Mouse (Mus musculus) cerebellum, adult 2 months (tissue): ENCODE data around the gene Eci2.

Experiments used
- CTCF ChIP-seq: fragments of 200-500 bp; IDR thresholded peaks from 2 replicates; pipeline ENCODE4 v1.5.1; 2011; ENCODE audit warnings: low read depth, mild to moderate bottlenecking, control low read depth, low read length, moderate library complexity, borderline replicate concordance; ENCODE audit not compliant: insufficient read depth
- POLR2A ChIP-seq: fragments of 200-500 bp; IDR thresholded peaks from 2 replicates; pipeline ENCODE4 v1.6.1; 2011; ENCODE audit warnings: low read length, control low read depth, borderline replicate concordance; ENCODE audit not compliant: insufficient read depth

DNA sequence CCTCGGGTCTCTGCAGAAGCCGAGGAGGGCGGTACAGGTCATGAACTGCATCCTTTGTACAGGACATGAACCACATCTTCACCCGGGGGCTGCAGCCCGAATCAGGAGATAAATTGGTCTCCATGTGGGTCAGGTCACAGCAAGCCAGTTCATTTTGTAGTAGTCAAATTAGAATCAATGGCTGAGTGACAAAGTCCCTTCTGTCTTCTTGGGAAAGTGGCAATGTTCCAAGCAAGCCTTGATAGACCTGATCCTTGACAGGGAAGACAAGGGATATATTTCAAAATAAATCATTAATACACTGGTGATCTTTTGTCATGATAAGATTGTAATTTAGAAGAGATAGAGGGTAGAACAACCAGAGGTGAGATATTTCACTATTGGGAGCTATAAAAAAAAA, 9.6 kb upstream of the Eci2 start:
- no peak for TF ChIP-seq CTCF
- no peak for TF ChIP-seq POLR2A
